25 mouse cellular contexts compared by ENCODE assay signal in genomic region chr15:101169910-101170309, GRCm38 (mm10). TPM values are rescaled to one million over a fixed set of nuclear protein-coding genes. Genes with fewer than 3 reads are reported as not detected.
DNase-seq lines count a peak whose midpoint lies in the region; ATAC-seq lines count a peak whose summit lies in the region.
"Had no signal": no experiment of that assay in that cellular context is flagged by ENCODE, and none has a peak within 500 bp of the region (broad histone marks: within the 10 kb centered on the region; RNA-seq: fewer than 3 reads in every experiment).

No protein-coding gene starts in this region.

- no peak for ATAC-seq in megakaryocyte, adult 5-6 weeks (ENCODE audit: poor library complexity, severe bottlenecking)
- no peak for ATAC-seq in stomach, embryonic 15.5 days (ENCODE audit: insufficient read depth, low FRiP score, low read depth)
- ATAC-seq: forebrain, embryonic 15.5 days had no signal

- H3K36me3 ChIP-seq in heart, embryonic 10.5 days, result no peaks in the 10 kb centered on the region
- H3K36me3 ChIP-seq in megakaryocyte, embryonic 14.5 days (replicated peaks; ENCODE audit: low read length), result no peaks in the 10 kb centered on the region
- H3K36me3 ChIP-seq in stomach, embryonic 15.5 days, result no peaks in the 10 kb centered on the region
- H3K36me3 ChIP-seq: forebrain, embryonic 10.5 days; forebrain, embryonic 15.5 days; heart, embryonic 15.5 days; hindbrain, embryonic 10.5 days had no signal

- H3K4me3 ChIP-seq in heart, embryonic 10.5 days, result no peak overlapping the region
- H3K4me3 ChIP-seq in megakaryocyte, embryonic 14.5 days (replicated peaks), result peak overlapping the region; percentile 19
- H3K4me3 ChIP-seq in stomach, embryonic 15.5 days (replicated peaks), result no peak overlapping the region
- H3K4me3 ChIP-seq: erythroblast, embryonic 14.5 days; forebrain, embryonic 10.5 days; forebrain, embryonic 15.5 days; heart, embryonic 15.5 days; hindbrain, embryonic 10.5 days had no signal

- H3K4me1 ChIP-seq in heart, embryonic 10.5 days, result peaks cover 18% of the 10 kb centered on the region
- peaks cover 80% of the 10 kb centered on the region for H3K4me1 ChIP-seq in megakaryocyte, embryonic 14.5 days
- H3K4me1 ChIP-seq in stomach, embryonic 15.5 days, result peaks cover 8% of the 10 kb centered on the region; the same call in 1 of the 2 replicates

- 73% methylated on average over 5 of the region's 5 CpGs for WGBS in heart, embryonic 10.5 days
- WGBS in stomach, embryonic 15.5 days, result 79% methylated on average over 5 of the region's 5 CpGs

- H3K27me3 ChIP-seq in heart, embryonic 10.5 days (ENCODE audit: insufficient read depth, poor library complexity, severe bottlenecking), result peaks cover 14% of the 10 kb centered on the region; the same call in 1 of the 2 replicates
- no peaks in the 10 kb centered on the region for H3K27me3 ChIP-seq in megakaryocyte, embryonic 14.5 days (replicated peaks)
- H3K27me3 ChIP-seq in stomach, embryonic 15.5 days (replicated peaks), result no peaks in the 10 kb centered on the region
- H3K27me3 ChIP-seq: forebrain, embryonic 15.5 days; heart, embryonic 15.5 days had no signal

- no peak overlapping the region for H3K9ac ChIP-seq in stomach, embryonic 15.5 days
- H3K9ac ChIP-seq: forebrain, embryonic 15.5 days; heart, embryonic 15.5 days; hindbrain, embryonic 14.5 days had no signal

- no peak for DNase-seq in heart, embryonic 10.5 days (ENCODE audit: low spot score)
- no peak for DNase-seq in heart, postnatal 4 days
- no peak for DNase-seq in spleen, postnatal 36 days (ENCODE audit: low spot score in 2 of 2)
- DNase-seq in spleen, adult 12 weeks (ENCODE audit: low spot score), result no peak
- DNase-seq: adrenal gland, adult 8-10 months; cerebellum, adult 11 months; cerebellum, adult 9-11 months; cerebellum, postnatal 36 days; gastrocnemius, postnatal 36 days; heart, adult 18-20 months; heart, postnatal 14 days had no signal

- H3K9me3 ChIP-seq in heart, embryonic 10.5 days, result no peaks in the 10 kb centered on the region
- no peaks in the 10 kb centered on the region for H3K9me3 ChIP-seq in megakaryocyte, embryonic 14.5 days
- no peaks in the 10 kb centered on the region for H3K9me3 ChIP-seq in stomach, embryonic 15.5 days
- H3K9me3 ChIP-seq: forebrain, embryonic 10.5 days; forebrain, embryonic 15.5 days; heart, embryonic 15.5 days; hindbrain, embryonic 10.5 days had no signal

- H3K27ac ChIP-seq in heart, embryonic 10.5 days, result peak overlapping the region; percentile 36; the same call in 1 of the 2 replicates
- H3K27ac ChIP-seq in stomach, embryonic 15.5 days, result peak overlapping the region; percentile 21; the same call in 1 of the 2 replicates
- H3K27ac ChIP-seq: forebrain, embryonic 10.5 days; forebrain, embryonic 15.5 days; heart, embryonic 15.5 days; hindbrain, embryonic 10.5 days; hindbrain, embryonic 14.5 days had no signal

- no peak overlapping the region for H3K4me2 ChIP-seq in stomach, embryonic 15.5 days
- H3K4me2 ChIP-seq: forebrain, embryonic 15.5 days; heart, embryonic 11.5 days; heart, embryonic 15.5 days; hindbrain, embryonic 14.5 days had no signal

RNA-seq across cellular contexts. Expression of gene Acvr1b, which starts 4.0 kb away (rescaled TPM):
- 5.4 and 5.6 TPM in 2 replicates for polyA plus RNA-seq in heart, embryonic 10.5 days (2016; fragmentation: Nextera tagmentation; extraction: Ambion mirVana)
- 10 to 100 TPM; 20.8 to 21.4 TPM for total RNA-seq in heart, postnatal 4 days (2021)
- polyA plus RNA-seq in megakaryocyte, embryonic 14.5 days (2012; ENCODE audit: insufficient read depth, low replicate concordance), result 6.1 and 8.2 TPM in 2 replicates
- total RNA-seq in megakaryocyte, adult 5-6 weeks (2015), result 7.4 and 7.7 TPM in 2 replicates
- 15.2 and 17.1 TPM in 2 replicates for total RNA-seq in megakaryocyte, adult 5-6 weeks (2017)
- 8.9 and 9.9 TPM in 2 replicates for polyA plus RNA-seq in stomach, embryonic 15.5 days (2015; fragmentation: Nextera tagmentation; extraction: Ambion mirVana)

RNA-seq across cellular contexts. Expression of gene Acvrl1, which starts 41.6 kb away (rescaled TPM):
- polyA plus RNA-seq in heart, embryonic 10.5 days (2016; fragmentation: Nextera tagmentation; extraction: Ambion mirVana), result 2.7 and 5.2 TPM in 2 replicates
- 10 to 100 TPM; 20.5 to 21.7 TPM for total RNA-seq in heart, postnatal 4 days (2021)
- 2.1 and 7.9 TPM in 2 replicates for polyA plus RNA-seq in megakaryocyte, embryonic 14.5 days (2012; ENCODE audit: insufficient read depth, low replicate concordance)
- total RNA-seq in megakaryocyte, adult 5-6 weeks (2015), result 6.9 and 8.2 TPM in 2 replicates
- total RNA-seq in megakaryocyte, adult 5-6 weeks (2017), result 27.6 and 34.9 TPM in 2 replicates
- polyA plus RNA-seq in stomach, embryonic 15.5 days (2015; fragmentation: Nextera tagmentation; extraction: Ambion mirVana), result 27.0 and 28.4 TPM in 2 replicates
- polyA plus RNA-seq: erythroblast, embryonic 14.5 days had no signal

RNA-seq across cellular contexts. Expression of gene Grasp, which starts 54.1 kb away (rescaled TPM):
- polyA plus RNA-seq in heart, embryonic 10.5 days (2016; fragmentation: Nextera tagmentation; extraction: Ambion mirVana), result 3.4 and 5.0 TPM in 2 replicates
- 10 to 100 TPM; 13.9 to 15.1 TPM for total RNA-seq in heart, postnatal 4 days (2021)
- polyA plus RNA-seq in megakaryocyte, embryonic 14.5 days (2012; ENCODE audit: insufficient read depth, low replicate concordance), result 0.47 TPM in 1 of 2 replicates, not detected in the other
- total RNA-seq in megakaryocyte, adult 5-6 weeks (2015), result 0.16 and 0.30 TPM in 2 replicates
- total RNA-seq in megakaryocyte, adult 5-6 weeks (2017), result 0.29 and 0.85 TPM in 2 replicates
- 6.0 and 7.3 TPM in 2 replicates for polyA plus RNA-seq in stomach, embryonic 15.5 days (2015; fragmentation: Nextera tagmentation; extraction: Ambion mirVana)

RNA-seq across cellular contexts. Expression of gene Ankrd33, which starts 54.4 kb away (rescaled TPM):
- polyA plus RNA-seq in heart, embryonic 10.5 days (2016; fragmentation: Nextera tagmentation; extraction: Ambion mirVana), result not detected in 2 replicates
- not detected for total RNA-seq in heart, postnatal 4 days (2021)
- polyA plus RNA-seq in megakaryocyte, embryonic 14.5 days (2012; ENCODE audit: insufficient read depth, low replicate concordance), result not detected in 2 replicates
- not detected in 2 replicates for total RNA-seq in megakaryocyte, adult 5-6 weeks (2015)
- not detected in 2 replicates for total RNA-seq in megakaryocyte, adult 5-6 weeks (2017)
- not detected in 2 replicates for polyA plus RNA-seq in stomach, embryonic 15.5 days (2015; fragmentation: Nextera tagmentation; extraction: Ambion mirVana)
- total RNA-seq: CH12.LX; gastrocnemius, adult 8-10 months; gastrocnemius, postnatal 36 days; heart, adult 18-20 months; heart, postnatal 14 days had no signal
- polyA plus RNA-seq: brain, embryonic 14.5 days; embryonic facial prominence, embryonic 14.5 days; erythroblast, embryonic 14.5 days; forebrain, embryonic 10.5 days; forebrain, embryonic 15.5 days; heart, embryonic 11.5 days; heart, embryonic 15.5 days; hindbrain, embryonic 10.5 days; hindbrain, embryonic 14.5 days had no signal
